Mouse (Mus musculus) kidney, adult 2 months (tissue): ENCODE measurements at regions not wholly inside any gene's neighbourhood (a gene's known extent, or its start where the extent isn't known, plus 50 kb on each side); places are given as distances from the start of the nearest gene placed in this dataset.

Experiments
- DNase-seq: peaks from one replicate; pipeline ENCODE4 v3.0.0; 2021
- H3K27ac ChIP-seq: fragments of 200-500 bp; 2 replicates; pipeline ENCODE4 v1.5.1; 2012; ENCODE audit warnings: low read depth, low read length, control low read depth, inconsistent platforms; ENCODE audit not compliant: insufficient read depth
- H3K27me3 ChIP-seq: fragments of 200-500 bp; replicated peaks from 2 replicates; pipeline ENCODE4 v1.6.1; 2012; ENCODE audit warnings: mild to moderate bottlenecking, moderate library complexity, low read length, inconsistent platforms; ENCODE audit not compliant: control insufficient read depth, insufficient read depth
- H3K36me3 ChIP-seq: fragments of 200-500 bp; 2 replicates; pipeline ENCODE4 v1.6.1; 2012; ENCODE audit warnings: mild to moderate bottlenecking, moderate library complexity, low read length, inconsistent platforms; ENCODE audit not compliant: control insufficient read depth, insufficient read depth
- H3K4me1 ChIP-seq: fragments of 200-500 bp; 2 replicates; pipeline ENCODE4 v1.6.1; 2011; ENCODE audit warnings: low read length; ENCODE audit not compliant: control insufficient read depth, insufficient read depth
- H3K4me3 ChIP-seq: fragments of 200-500 bp; 2 replicates; pipeline ENCODE4 v1.5.1; 2011; ENCODE audit warnings: mild to moderate bottlenecking, low read depth, low read length, control low read depth; ENCODE audit not compliant: insufficient read depth
- CTCF ChIP-seq: fragments of 200-500 bp; conservative IDR thresholded peaks from 2 replicates; pipeline ENCODE4 v1.5.1; 2011; ENCODE audit warnings: low read depth, mild to moderate bottlenecking, control low read depth, low read length, moderate library complexity, mixed read lengths; ENCODE audit not compliant: insufficient read depth, insufficient read length
- POLR2A ChIP-seq: fragments of 200-500 bp; IDR thresholded peaks from one replicate; pipeline ENCODE4 v1.6.1; 2011; ENCODE audit warnings: low read depth, low read length, control low read depth
- WGBS: fragments of 180-500 bp; shearing (Covaris S2); methylation state at CpG from one replicate; pipeline ENCODE4 v1.1.7; 2018; 5-methylcytosine and 5-hydroxymethylcytosine counted together

GRCm38 (mm10) chr3:118418981-118419380, 142.9 kb upstream of the Dpyd start:
- TF ChIP-seq POLR2A = no peak
- no peak for TF ChIP-seq CTCF
- H3K27me3 ChIP-seq = no peaks in the 10 kb centered on the region; the same call in 1 of the 2 replicates
- DNase-seq = no peak
- no peaks in the 10 kb centered on the region for H3K4me1 ChIP-seq
- no peak overlapping the region for H3K27ac ChIP-seq
- H3K4me3 ChIP-seq = no peak overlapping the region
- 62% methylated on average over 3 of the region's 3 CpGs for WGBS
- H3K36me3 ChIP-seq = no peaks in the 10 kb centered on the region

- no peaks in the 10 kb centered on the region for H3K4me1 ChIP-seq
- H3K4me3 ChIP-seq = no peak overlapping the region
- no peaks in the 10 kb centered on the region for H3K36me3 ChIP-seq
- no peak overlapping the region for H3K27ac ChIP-seq
- DNase-seq = no peak
- no peak for TF ChIP-seq POLR2A
- no peak for TF ChIP-seq CTCF
- H3K27me3 ChIP-seq = no peaks in the 10 kb centered on the region; the same call in 1 of the 2 replicates
- 40% methylated on average over 3 of the region's 3 CpGs for WGBS
These were observed 140.2 kb upstream of the Dpyd start for GRCm38 (mm10) chr3:118421701-118422100.

DNA sequence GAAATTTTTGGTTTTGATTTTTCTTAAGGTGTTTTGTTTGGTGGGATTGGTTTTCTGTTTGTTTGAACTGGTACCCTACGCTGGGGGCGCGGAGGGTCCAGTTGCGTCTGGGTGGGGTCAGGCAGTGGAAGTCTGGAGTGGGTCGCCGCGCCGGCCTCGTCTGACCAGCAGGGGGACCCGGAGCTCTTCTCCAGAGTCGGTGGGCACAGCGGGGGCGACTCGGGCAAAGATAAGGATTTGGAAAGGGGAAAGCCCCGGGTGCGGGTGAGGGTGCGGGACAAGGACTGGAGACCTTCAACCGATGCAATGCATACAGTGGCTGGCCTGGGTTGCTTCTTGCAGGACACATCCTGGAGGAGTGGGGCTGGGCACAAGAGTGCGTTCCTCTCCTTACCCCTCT, 136.2 kb upstream of the Dpyd start:
- no peak overlapping the region for H3K4me3 ChIP-seq
- H3K27ac ChIP-seq = no peak overlapping the region
- TF ChIP-seq CTCF (peak; percentile 9; the same call in 1 of the 2 replicates), POLR2A (no peak)
- no peaks in the 10 kb centered on the region for H3K4me1 ChIP-seq
- H3K36me3 ChIP-seq = no peaks in the 10 kb centered on the region
- H3K27me3 ChIP-seq = no peaks in the 10 kb centered on the region; the same call in 1 of the 2 replicates
- no peak for DNase-seq
- WGBS = 3% methylated on average over 19 of the region's 19 CpGs

DNA sequence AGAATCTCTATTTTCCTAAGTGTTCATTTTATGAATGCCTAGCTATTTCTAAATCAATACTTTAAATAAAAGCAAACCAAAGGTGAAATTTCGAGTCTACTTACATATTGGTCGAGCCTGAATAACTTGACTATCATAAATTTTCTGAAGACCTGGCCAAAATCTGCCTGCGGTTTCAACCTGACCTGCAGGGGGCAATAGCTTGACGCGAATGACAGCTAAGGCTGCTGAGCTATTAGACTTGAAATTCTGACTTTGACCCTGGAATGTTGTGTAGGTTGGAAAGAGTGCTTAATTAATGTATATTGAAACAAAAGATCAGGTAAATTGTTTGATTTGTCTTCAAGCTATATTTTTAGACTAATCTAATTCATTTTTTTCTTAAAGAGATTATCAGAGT, 133.4 kb upstream of the Dpyd start:
- WGBS = under 1% methylated on average over 5 of the region's 5 CpGs
- no peaks in the 10 kb centered on the region for H3K4me1 ChIP-seq
- H3K4me3 ChIP-seq = no peak overlapping the region
- peak; percentile 79 for TF ChIP-seq CTCF
- no peak for TF ChIP-seq POLR2A
- no peak overlapping the region for H3K27ac ChIP-seq
- H3K36me3 ChIP-seq = no peaks in the 10 kb centered on the region
- 0 out of 2 replicates have a peak, but pooled peaks cover 2% of the 10 kb centered on the region for H3K27me3 ChIP-seq
- peak; percentile 51 for DNase-seq

DNA sequence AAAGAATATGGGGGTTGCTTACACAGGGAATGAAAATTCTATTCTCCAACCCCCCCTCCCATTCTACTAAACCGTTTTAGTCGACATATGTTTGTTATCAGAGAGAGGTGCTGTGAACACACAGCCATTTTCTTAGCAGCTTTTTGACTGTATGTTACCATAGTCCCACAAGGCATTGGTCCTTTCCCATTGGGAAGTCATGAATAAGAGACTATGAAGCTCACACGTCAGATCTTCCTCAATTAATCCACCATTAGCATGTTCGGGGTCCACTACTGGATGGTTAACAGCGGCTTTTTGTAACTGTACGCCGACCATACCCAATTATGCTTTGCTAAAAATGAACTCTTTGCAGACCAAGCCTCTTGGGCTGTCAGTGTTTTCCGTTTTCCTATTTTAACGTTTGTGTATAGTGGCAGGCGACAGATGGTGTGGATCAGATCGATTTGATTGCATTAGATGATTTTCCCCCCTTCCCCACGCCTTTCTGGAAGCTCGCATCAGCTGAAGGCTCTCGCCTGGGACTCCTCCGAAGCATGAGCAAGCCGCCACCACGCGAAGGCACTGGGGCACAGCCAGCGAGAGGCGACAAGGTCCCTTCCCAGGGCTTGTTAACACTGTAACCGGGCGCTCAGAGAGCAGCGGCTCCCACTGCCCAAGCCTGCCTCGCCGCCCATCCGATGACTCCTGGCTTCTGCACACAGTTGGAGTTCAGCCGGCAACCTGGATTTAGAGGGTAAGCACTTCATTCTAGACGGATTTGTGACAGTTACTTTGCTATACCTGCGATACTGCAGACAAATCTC, 131.9 kb upstream of the Dpyd start:
- TF ChIP-seq CTCF (no peak), POLR2A (no peak)
- no peaks in the 10 kb centered on the region for H3K4me1 ChIP-seq
- DNase-seq = no peak
- no peak overlapping the region for H3K4me3 ChIP-seq
- WGBS = 9% methylated on average over 29 of the region's 29 CpGs
- no peaks in the 10 kb centered on the region for H3K36me3 ChIP-seq
- H3K27ac ChIP-seq = no peak overlapping the region
- H3K27me3 ChIP-seq = 0 out of 2 replicates have a peak, but pooled peaks cover 2% of the 10 kb centered on the region

DNA sequence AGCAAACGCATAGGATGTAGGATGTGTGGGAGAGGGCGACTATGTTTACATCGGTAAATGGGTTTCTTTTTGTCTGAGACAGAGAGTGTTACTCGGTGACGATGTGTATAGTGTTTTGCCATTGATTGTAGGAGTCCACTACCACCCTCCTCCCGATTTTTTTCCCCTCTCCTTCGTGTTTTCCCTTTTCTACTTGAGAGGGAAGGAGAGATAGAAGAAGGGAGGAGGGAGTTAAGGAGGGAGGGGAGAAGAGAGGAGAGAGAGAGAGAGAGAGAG, 131.4 kb upstream of the Dpyd start:
- Histone ChIP-seq H3K27me3 (0 out of 2 replicates have a peak, but pooled peaks cover 2% of the 10 kb centered on the region), H3K4me1 (no peaks in the 10 kb centered on the region), H3K4me3 (no peak overlapping the region), H3K27ac (no peak overlapping the region), H3K36me3 (no peaks in the 10 kb centered on the region)
- TF ChIP-seq CTCF (no peak), POLR2A (no peak)
- WGBS = 2% methylated on average over 7 of the region's 7 CpGs
- no peak for DNase-seq

- H3K27ac ChIP-seq = no peak overlapping the region
- no peak overlapping the region for H3K4me3 ChIP-seq
- DNase-seq = peak; percentile 56
- H3K4me1 ChIP-seq = no peaks in the 10 kb centered on the region
- no peaks in the 10 kb centered on the region for H3K36me3 ChIP-seq
- 0 out of 2 replicates have a peak, but pooled peaks cover 2% of the 10 kb centered on the region for H3K27me3 ChIP-seq
- 2% methylated on average over 22 of the region's 22 CpGs for WGBS
- TF ChIP-seq CTCF = no peak; the same call in 1 of the 2 replicates
- TF ChIP-seq POLR2A = no peak
These were observed 130.8 kb upstream of the Dpyd start for GRCm38 (mm10) chr3:118431031-118431723.
